Mouse (Mus musculus) intestine, embryonic 16.5 days (tissue): ENCODE measurements around the gene Rab31. TPM values are rescaled to one million over a fixed set of nuclear protein-coding genes. Genes with fewer than 3 reads are reported as not detected.

ENCODE experiments used
- ATAC-seq: fragments of 200-750 bp; cut with Nextera tagmentation; 2 replicates; pipeline ENCODE4 v1.8.0; 2017; ENCODE audit warnings: moderate TSS enrichment, moderate library complexity
- H3K27ac ChIP-seq: fragments of 300-500 bp; sonication (generic); 2 replicates; pipeline ENCODE4 v1.5.1; 2014; ENCODE audit warnings: mild to moderate bottlenecking, low read length
- H3K27me3 ChIP-seq: fragments of 300-500 bp; sonication (generic); replicated peaks from 2 replicates; pipeline ENCODE4 v1.6.1; 2014; ENCODE audit warnings: low read length, control low read depth, mixed read lengths; ENCODE audit not compliant: control insufficient read depth, insufficient read depth
- H3K36me3 ChIP-seq: fragments of 300-500 bp; sonication (generic); 2 replicates; pipeline ENCODE4 v1.6.1; 2014; ENCODE audit warnings: low read length, control low read depth; ENCODE audit not compliant: control insufficient read depth, insufficient read depth
- H3K4me1 ChIP-seq: fragments of 300-500 bp; sonication (generic); 2 replicates; pipeline ENCODE4 v1.6.1; 2014; ENCODE audit warnings: low read length, control low read depth, mixed read lengths; ENCODE audit not compliant: control insufficient read depth, insufficient read depth
- H3K4me2 ChIP-seq: fragments of 300-500 bp; sonication (generic); 2 replicates; pipeline ENCODE4 v1.6.1; 2014; ENCODE audit warnings: low read depth, low read length, control low read depth
- H3K4me3 ChIP-seq: fragments of 300-500 bp; sonication (generic); 2 replicates; pipeline ENCODE4 v1.5.1; 2014; ENCODE audit warnings: mild to moderate bottlenecking, low read length
- H3K9ac ChIP-seq: fragments of 300-500 bp; sonication (generic); 2 replicates; pipeline ENCODE4 v1.6.1; 2014; ENCODE audit warnings: low read depth, low read length
- H3K9me3 ChIP-seq: fragments of 300-500 bp; sonication (generic); 2 replicates; pipeline ENCODE4 v1.6.1; 2016; ENCODE audit warnings: low read length, control low read depth; ENCODE audit not compliant: control insufficient read depth
- WGBS: fragments of 180-500 bp; shearing (Covaris S2); extraction: QIAGEN DNeasy Blood & Tissue Kit; methylation state at CpG from one replicate; pipeline ENCODE4 v1.1.7; 2014; 5-methylcytosine and 5-hydroxymethylcytosine counted together
- polyA plus RNA-seq: library from polyadenylated mRNA; unstranded; fragments of >200 nt; fragmentation: Nextera tagmentation; extraction: Ambion mirVana; gene quantifications from 2 replicates; pipeline ENCODE4 v1.2.1, GENCODE M21; 2015

Rab31 gene
- polyA plus RNA-seq, 1 experiment from 2014 or later: 26.8 TPM

DNA sequence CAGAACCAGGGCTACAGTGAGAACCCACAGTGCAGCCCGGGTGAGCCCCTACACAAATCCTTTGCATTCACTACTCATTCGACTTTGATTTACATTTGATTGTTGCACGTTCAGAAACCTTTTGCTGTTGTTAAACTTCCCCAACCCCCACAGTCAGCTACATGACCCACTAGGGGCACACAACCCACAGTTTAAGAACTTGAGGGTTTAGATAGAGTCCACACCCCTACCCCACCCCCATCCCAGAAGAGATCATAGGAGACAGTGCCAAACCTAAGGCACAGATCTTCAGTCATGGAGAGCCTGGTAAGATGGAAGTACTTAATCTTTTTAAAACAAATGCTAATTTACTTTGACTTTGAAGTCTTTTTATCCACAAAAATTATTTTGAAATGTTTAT lies 156.9 kb downstream of the Rab31 start:
- Histone ChIP-seq H3K27me3 (no peaks in the 10 kb centered on the region), H3K27ac (no peak overlapping the region), H3K36me3 (no peaks in the 10 kb centered on the region), H3K9ac (no peak overlapping the region), H3K4me3 (no peak overlapping the region), H3K9me3 (no peaks in the 10 kb centered on the region), H3K4me1 (peaks cover 16% of the 10 kb centered on the region), H3K4me2 (no peak overlapping the region)
- no peak for ATAC-seq
- 49% methylated on average over 3 of the region's 3 CpGs for WGBS

DNA sequence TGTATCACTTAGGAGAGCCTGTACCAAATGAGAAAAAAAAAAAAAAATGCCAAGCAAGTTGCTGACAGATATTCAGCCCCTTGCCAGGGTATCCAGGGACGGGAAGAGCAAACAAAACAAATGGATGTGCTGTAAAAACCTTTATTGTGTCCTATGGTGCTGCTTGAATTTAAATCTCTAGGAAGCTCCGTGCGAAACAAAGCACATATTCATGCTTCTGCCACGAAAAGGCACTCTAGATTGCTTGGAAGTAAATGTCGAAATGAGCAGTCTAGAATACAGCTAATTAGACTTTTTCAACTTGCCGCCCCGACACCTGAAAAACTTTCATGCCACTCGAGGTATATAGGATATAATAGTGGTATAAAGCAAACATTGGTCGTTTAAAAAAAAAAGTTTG lies 158.1 kb downstream of the Rab31 start:
- H3K27ac ChIP-seq: peak overlapping the region; percentile 99
- H3K4me2 ChIP-seq: peak overlapping the region; percentile 70
- ATAC-seq: no peak
- H3K36me3 ChIP-seq: no peaks in the 10 kb centered on the region
- peaks cover 21% of the 10 kb centered on the region for H3K4me1 ChIP-seq
- no peaks in the 10 kb centered on the region for H3K27me3 ChIP-seq
- H3K9ac ChIP-seq: peak overlapping the region; percentile 99
- H3K9me3 ChIP-seq: no peaks in the 10 kb centered on the region
- peak overlapping the region; percentile 96 for H3K4me3 ChIP-seq
- WGBS: 1% methylated on average over 9 of the region's 9 CpGs

DNA sequence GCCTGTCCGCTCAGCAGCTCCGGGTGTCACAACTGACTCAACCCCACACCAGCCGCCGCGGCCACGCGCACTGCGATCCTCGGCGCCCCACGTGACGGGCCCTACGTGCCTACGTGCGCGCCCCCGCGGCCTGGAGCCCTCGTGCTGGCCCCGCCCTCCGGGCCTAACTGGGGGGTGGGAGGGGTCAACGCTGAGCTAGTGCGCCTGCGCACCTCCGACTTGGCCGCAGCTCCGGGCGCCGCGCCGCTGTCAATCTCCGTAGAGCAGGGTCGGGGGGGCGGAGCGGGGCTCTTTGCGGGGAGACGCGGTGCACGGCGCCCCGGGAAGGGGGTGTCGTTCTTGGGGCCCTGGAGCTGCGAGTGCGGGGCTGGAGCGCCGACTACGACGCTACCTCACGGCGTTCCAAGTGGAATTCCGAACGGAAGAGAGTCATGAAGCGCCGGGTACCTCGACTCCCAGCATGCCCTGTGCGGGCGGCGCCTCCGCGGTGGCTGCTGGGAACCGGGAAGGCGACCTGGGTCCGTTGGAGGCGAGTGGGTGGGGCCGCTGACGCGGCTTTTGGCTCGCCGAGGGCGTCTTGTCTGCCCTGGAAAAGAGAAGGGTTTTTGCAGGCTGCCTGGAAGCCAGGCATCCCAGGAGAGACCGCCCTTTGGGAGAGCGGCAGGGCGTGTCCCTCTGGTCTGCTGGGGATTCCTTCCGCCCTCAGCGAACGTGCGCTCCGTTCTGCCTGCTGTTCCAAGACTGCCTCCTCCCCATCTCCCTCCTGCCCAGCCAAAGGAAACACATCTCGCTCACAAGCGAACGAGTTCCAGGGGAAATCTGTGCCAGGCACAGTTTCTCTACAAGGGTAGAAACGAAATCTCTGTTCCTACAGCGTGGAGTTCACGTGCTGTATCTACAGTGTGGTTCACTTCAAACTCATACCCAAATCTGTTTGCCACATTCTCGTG lies 158.8 kb downstream of the Rab31 start, which contains the start of gene Vapa:
Gene Vapa, minus strand, starts transcription at position 93 of the 950 bp plus-strand sequence.
- peak within 1 kb of the TSS; percentile 99 for H3K27ac ChIP-seq
- peak; percentile 94 for ATAC-seq
- WGBS: under 1% methylated on average over 82 of the region's 85 CpGs
- H3K4me3 ChIP-seq: peak within 1 kb of the TSS; percentile 96
- no peaks in the 10 kb centered on the region for H3K27me3 ChIP-seq
- peak within 1 kb of the TSS; percentile 99 for H3K9ac ChIP-seq
- no peaks in the 10 kb centered on the region for H3K36me3 ChIP-seq
- peak within 1 kb of the TSS; percentile 70 for H3K4me2 ChIP-seq
- H3K4me1 ChIP-seq: peaks cover 26% of the 10 kb centered on the region
- H3K9me3 ChIP-seq: no peaks in the 10 kb centered on the region

DNA sequence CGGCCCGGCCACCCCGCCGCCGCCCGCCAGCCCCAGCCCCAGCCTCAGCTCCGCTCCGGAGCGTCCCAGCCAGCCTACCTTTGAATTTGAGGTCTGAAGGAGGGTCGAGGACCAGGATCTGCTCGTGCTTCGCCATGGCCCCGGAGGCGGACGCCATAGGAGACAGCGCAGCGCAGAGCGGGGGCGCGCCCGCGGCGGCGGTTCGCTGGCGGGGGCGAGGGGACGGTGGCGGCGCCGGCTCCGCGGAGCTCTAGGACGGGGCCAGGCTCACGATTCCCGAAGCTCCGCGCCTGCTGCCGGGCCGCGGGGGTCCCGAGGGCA lies 159.4 kb downstream of the Rab31 start:
- no peaks in the 10 kb centered on the region for H3K36me3 ChIP-seq
- ATAC-seq: peak; percentile 47
- WGBS: under 1% methylated on average over 42 of the region's 42 CpGs
- H3K27ac ChIP-seq: peak overlapping the region; percentile 99
- peaks cover 25% of the 10 kb centered on the region for H3K4me1 ChIP-seq
- H3K27me3 ChIP-seq: no peaks in the 10 kb centered on the region
- H3K9me3 ChIP-seq: no peaks in the 10 kb centered on the region
- H3K9ac ChIP-seq: peak overlapping the region; percentile 99
- H3K4me3 ChIP-seq: peak overlapping the region; percentile 96
- no peak overlapping the region for H3K4me2 ChIP-seq

DNA sequence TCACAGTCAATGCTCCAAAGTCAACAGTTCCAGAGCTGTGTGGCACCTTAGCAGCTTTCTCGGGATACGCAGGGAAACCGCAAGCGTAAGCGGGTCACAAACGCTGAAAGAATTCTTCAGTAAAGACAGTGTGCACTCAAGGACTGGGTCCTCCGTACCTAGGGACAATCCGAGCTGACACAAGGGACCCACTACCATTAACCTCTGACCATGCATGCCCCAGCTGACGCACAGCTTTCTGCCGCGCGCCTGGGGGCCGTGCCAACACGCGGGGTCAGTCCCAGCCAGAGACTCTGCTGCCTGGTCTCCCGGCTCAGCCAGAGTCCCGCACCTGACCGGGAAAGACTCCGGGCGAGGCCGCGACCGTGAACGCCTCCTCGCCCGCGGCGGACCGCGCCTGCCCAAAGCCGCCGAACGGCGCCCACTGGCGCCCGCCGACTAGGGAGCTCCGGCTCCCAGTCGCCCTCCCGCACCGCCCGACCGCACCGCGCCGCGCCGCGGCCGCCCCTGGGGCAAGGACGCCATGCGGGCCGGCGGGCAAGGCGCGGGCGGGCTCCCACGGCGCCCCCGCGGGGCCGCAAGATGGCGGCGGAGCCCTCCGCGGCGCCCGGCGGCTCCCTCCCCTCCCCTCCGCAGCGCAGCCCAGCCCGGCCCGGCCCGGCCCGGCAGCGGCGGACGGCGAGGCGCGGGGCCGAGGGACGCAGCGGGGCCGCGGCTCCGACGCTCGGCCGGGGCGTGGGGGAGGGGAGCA lies 160.0 kb downstream of the Rab31 start:
- H3K4me2 ChIP-seq: peak overlapping the region; percentile 65
- ATAC-seq: peak; percentile 26
- no peaks in the 10 kb centered on the region for H3K36me3 ChIP-seq
- H3K9me3 ChIP-seq: no peaks in the 10 kb centered on the region
- H3K4me3 ChIP-seq: peak overlapping the region; percentile 96
- under 1% methylated on average over 63 of the region's 91 CpGs for WGBS
- peak overlapping the region; percentile 99 for H3K9ac ChIP-seq
- peak overlapping the region; percentile 99 for H3K27ac ChIP-seq
- no peaks in the 10 kb centered on the region for H3K27me3 ChIP-seq
- H3K4me1 ChIP-seq: peaks cover 28% of the 10 kb centered on the region

DNA sequence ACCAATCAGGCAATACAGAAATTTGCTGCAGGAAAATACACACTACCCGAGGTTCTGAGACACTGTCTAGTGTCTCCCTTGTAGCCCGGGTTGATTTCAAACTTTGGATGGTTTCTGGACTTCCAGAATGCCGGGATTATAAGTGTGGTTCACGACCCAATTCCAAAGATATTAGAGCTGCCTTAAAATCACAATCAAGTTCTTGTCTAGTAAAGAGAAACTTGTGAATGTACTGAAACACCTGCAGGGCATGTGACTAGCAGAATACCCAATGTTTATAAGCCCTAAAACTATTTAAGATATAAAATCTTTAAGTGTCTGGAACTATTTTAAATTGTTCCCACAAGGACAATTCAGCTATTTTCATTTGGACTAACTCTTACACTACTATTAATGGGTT lies 160.8 kb downstream of the Rab31 start:
- 4% methylated on average over 4 of the region's 4 CpGs for WGBS
- Histone ChIP-seq H3K27me3 (no peaks in the 10 kb centered on the region), H3K4me2 (peak overlapping the region; percentile 65), H3K36me3 (no peaks in the 10 kb centered on the region), H3K9me3 (no peaks in the 10 kb centered on the region), H3K27ac (no peak overlapping the region), H3K9ac (peak overlapping the region; percentile 99; the same call in 1 of the 2 replicates), H3K4me3 (peak overlapping the region; percentile 96), H3K4me1 (peaks cover 30% of the 10 kb centered on the region)
- ATAC-seq: no peak

DNA sequence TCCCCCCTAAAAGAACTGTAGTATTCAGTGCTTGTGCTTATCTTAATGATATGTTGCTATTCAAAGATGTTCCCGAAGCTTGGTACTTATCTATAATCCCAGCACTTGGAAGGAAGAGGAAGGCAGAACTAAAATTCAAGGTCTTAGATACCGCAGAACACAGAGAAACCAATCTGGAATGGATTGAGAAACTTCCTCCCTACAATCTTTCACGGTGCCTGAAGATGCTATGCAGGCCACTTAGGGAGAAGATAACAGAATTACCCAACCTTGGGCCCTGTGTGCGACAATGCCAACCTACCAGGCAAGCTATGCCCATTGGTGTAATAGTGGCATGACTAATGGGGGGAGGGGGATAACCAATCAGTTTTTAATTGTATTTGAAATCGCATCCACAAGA lies 163.8 kb downstream of the Rab31 start:
- ATAC-seq: no peak
- H3K9ac ChIP-seq: no peak overlapping the region
- H3K4me1 ChIP-seq: peaks cover 34% of the 10 kb centered on the region
- no peak overlapping the region for H3K4me3 ChIP-seq
- H3K36me3 ChIP-seq: no peaks in the 10 kb centered on the region
- H3K27me3 ChIP-seq: no peaks in the 10 kb centered on the region
- H3K9me3 ChIP-seq: no peaks in the 10 kb centered on the region
- no peak overlapping the region for H3K4me2 ChIP-seq
- no peak overlapping the region for H3K27ac ChIP-seq
- WGBS: 62% methylated on average over 5 of the region's 5 CpGs

DNA sequence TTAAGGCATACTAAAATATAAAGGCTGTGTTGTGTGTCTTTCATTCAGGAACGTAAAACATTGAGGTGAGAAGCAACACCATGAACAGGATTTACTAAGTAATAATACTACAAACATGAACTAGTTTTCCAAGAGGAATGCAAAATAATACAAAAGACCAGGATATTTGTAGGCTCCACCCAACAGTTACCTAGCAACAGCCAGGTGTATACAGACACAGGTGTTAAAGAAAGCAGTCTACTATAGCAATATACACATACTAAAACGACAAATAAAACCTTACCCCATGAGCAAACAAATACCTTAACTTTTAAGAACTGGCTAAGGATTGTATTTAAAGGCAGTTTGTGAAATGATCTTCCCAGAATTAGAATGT lies 164.3 kb downstream of the Rab31 start:
- Histone ChIP-seq H3K9ac (no peak overlapping the region), H3K27ac (no peak overlapping the region), H3K4me1 (peaks cover 34% of the 10 kb centered on the region), H3K9me3 (no peaks in the 10 kb centered on the region), H3K4me3 (no peak overlapping the region), H3K27me3 (no peaks in the 10 kb centered on the region), H3K4me2 (no peak overlapping the region), H3K36me3 (no peaks in the 10 kb centered on the region)
- 72% methylated on average over 2 of the region's 2 CpGs for WGBS
- no peak for ATAC-seq

DNA sequence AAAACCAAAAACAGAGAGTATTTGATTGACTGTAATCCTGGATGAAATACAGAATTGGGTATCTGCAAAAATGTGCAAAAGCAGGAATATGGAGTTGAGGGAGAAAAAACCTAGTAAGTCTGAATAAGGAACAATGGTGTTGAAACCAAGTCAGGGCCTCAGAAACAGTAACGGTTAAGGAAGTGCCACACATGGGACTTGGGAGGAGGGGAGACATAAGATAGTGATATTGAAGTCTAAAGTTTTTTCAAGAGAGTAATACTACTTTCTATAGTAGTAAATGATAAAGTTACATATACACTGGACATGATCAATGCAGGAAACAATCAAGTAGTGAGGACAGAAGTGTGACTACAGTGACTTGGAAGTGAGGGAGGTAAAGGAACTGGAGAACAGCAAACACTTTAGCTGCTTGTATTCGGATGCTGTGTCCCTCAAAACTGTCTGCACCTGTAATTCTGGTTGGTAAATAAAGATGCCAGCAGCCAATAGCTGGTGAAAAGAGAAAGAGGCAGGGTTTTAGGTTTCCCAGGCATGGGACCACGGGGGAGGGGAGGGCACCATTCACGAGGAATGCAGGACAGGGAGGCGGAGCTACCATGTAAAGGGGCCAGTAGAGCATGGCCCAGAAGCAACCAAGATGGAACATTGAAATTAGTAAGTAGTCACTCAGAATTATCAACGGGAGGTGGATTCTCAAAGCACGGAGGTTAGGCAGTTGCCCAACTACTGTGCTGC lies 164.8 kb downstream of the Rab31 start:
- no peaks in the 10 kb centered on the region for H3K9me3 ChIP-seq
- H3K27me3 ChIP-seq: no peaks in the 10 kb centered on the region
- no peak overlapping the region for H3K4me3 ChIP-seq
- H3K9ac ChIP-seq: no peak overlapping the region
- no peak overlapping the region for H3K27ac ChIP-seq
- H3K36me3 ChIP-seq: no peaks in the 10 kb centered on the region
- WGBS: 49% methylated on average over 7 of the region's 7 CpGs
- ATAC-seq: no peak
- H3K4me2 ChIP-seq: no peak overlapping the region
- H3K4me1 ChIP-seq: peaks cover 34% of the 10 kb centered on the region
